Mouse (Mus musculus): Measurements from ENCODE around the gene Ppy. TPM values are rescaled to one million over a fixed set of nuclear protein-coding genes. Genes with fewer than 3 reads are reported as not detected.

The Ppy gene
- polyA plus RNA-seq, 1 experiment from 2014 or later = 3.9 TPM

GRCm38 (mm10) chr11:102096446-102096845, 4.7 kb downstream of the Ppy start:
- Histone ChIP-seq H3K9ac (ENCODE audit: low read depth, low read length) (no peak overlapping the region), H3K4me1 (ENCODE audit: control insufficient read depth, insufficient read depth, low read length) (0 out of 2 replicates have a peak, but pooled peaks cover 8% of the 10 kb centered on the region), H3K27ac (ENCODE audit: low read length) (no peak overlapping the region), H3K27me3 (replicated peaks; ENCODE audit: control insufficient read depth, insufficient read depth, low read length) (no peaks in the 10 kb centered on the region), H3K4me3 (ENCODE audit: low read length) (no peak overlapping the region; the same call in 1 of the 2 replicates), H3K9me3 (ENCODE audit: control insufficient read depth, low read length) (no peaks in the 10 kb centered on the region), H3K4me2 (ENCODE audit: low read depth, low read length) (peak overlapping the region; percentile 52), H3K36me3 (ENCODE audit: control insufficient read depth, insufficient read depth, low read length) (no peaks in the 10 kb centered on the region)
- peak; percentile 12 for ATAC-seq
- WGBS = 61% methylated on average over 5 of the region's 5 CpGs

- 0 out of 2 replicates have a peak, but pooled peaks cover 8% of the 10 kb centered on the region for H3K4me1 ChIP-seq (ENCODE audit: control insufficient read depth, insufficient read depth, low read length)
- H3K4me2 ChIP-seq (ENCODE audit: low read depth, low read length) = no peak overlapping the region
- no peaks in the 10 kb centered on the region for H3K36me3 ChIP-seq (ENCODE audit: control insufficient read depth, insufficient read depth, low read length)
- H3K9me3 ChIP-seq (ENCODE audit: control insufficient read depth, low read length) = no peaks in the 10 kb centered on the region
- 75% methylated on average over 3 of the region's 3 CpGs for WGBS
- ATAC-seq = no peak
- no peaks in the 10 kb centered on the region for H3K27me3 ChIP-seq (replicated peaks; ENCODE audit: control insufficient read depth, insufficient read depth, low read length)
- no peak overlapping the region for H3K27ac ChIP-seq (ENCODE audit: low read length)
- H3K4me3 ChIP-seq (ENCODE audit: low read length) = no peak overlapping the region
- H3K9ac ChIP-seq (ENCODE audit: low read depth, low read length) = no peak overlapping the region
Measured at GRCm38 (mm10) chr11:102095676-102096075, 5.4 kb downstream of the Ppy start.

GRCm38 (mm10) chr11:102089088-102089808, 11.9 kb downstream of the Ppy start:
- peaks cover 9% of the 10 kb centered on the region; the same call in 1 of the 2 replicates for H3K4me1 ChIP-seq (ENCODE audit: control insufficient read depth, insufficient read depth, low read length)
- peak overlapping the region; percentile 31 for H3K27ac ChIP-seq (ENCODE audit: low read length)
- ATAC-seq = peak; percentile 75
- no peaks in the 10 kb centered on the region for H3K9me3 ChIP-seq (ENCODE audit: control insufficient read depth, low read length)
- H3K4me2 ChIP-seq (ENCODE audit: low read depth, low read length) = peak overlapping the region; percentile 94
- H3K27me3 ChIP-seq (replicated peaks; ENCODE audit: control insufficient read depth, insufficient read depth, low read length) = no peaks in the 10 kb centered on the region
- no peaks in the 10 kb centered on the region for H3K36me3 ChIP-seq (ENCODE audit: control insufficient read depth, insufficient read depth, low read length)
- H3K4me3 ChIP-seq (ENCODE audit: low read length) = peak overlapping the region; percentile 66
- H3K9ac ChIP-seq (ENCODE audit: low read depth, low read length) = peak overlapping the region; percentile 69
- WGBS = 2% methylated on average over 20 of the region's 20 CpGs

GRCm38 (mm10) chr11:102087931-102088898, 12.9 kb downstream of the Ppy start, which contains the start of gene Mpp2:
TSS of gene Mpp2 (minus strand) at chr11:102088515.
- peaks cover 9% of the 10 kb centered on the region; the same call in 1 of the 2 replicates for H3K4me1 ChIP-seq (ENCODE audit: control insufficient read depth, insufficient read depth, low read length)

GRCm38 (mm10) chr11:102087081-102087751, 13.9 kb downstream of the Ppy start:
- H3K9ac ChIP-seq (ENCODE audit: low read depth, low read length) = peak overlapping the region; percentile 69
- WGBS = under 1% methylated on average over 39 of the region's 39 CpGs
- no peaks in the 10 kb centered on the region for H3K9me3 ChIP-seq (ENCODE audit: control insufficient read depth, low read length)
- H3K4me3 ChIP-seq (ENCODE audit: low read length) = peak overlapping the region; percentile 66
- H3K36me3 ChIP-seq (ENCODE audit: control insufficient read depth, insufficient read depth, low read length) = no peaks in the 10 kb centered on the region
- peak overlapping the region; percentile 63 for H3K27ac ChIP-seq (ENCODE audit: low read length)
- H3K4me1 ChIP-seq (ENCODE audit: control insufficient read depth, insufficient read depth, low read length) = peaks cover 12% of the 10 kb centered on the region; the same call in 1 of the 2 replicates
- peak; percentile 59 for ATAC-seq
- no peaks in the 10 kb centered on the region for H3K27me3 ChIP-seq (replicated peaks; ENCODE audit: control insufficient read depth, insufficient read depth, low read length)
- peak overlapping the region; percentile 94 for H3K4me2 ChIP-seq (ENCODE audit: low read depth, low read length)

More at GRCm38 (mm10) chr11:102087931-102088898, 12.9 kb downstream of the Ppy start, which contains the start of gene Mpp2:
- Histone ChIP-seq H3K9ac (ENCODE audit: low read depth, low read length) (peak within 1 kb of the TSS; percentile 69), H3K27me3 (replicated peaks; ENCODE audit: control insufficient read depth, insufficient read depth, low read length) (no peaks in the 10 kb centered on the region), H3K4me2 (ENCODE audit: low read depth, low read length) (peak within 1 kb of the TSS; percentile 94), H3K4me3 (ENCODE audit: low read length) (peak within 1 kb of the TSS; percentile 66), H3K9me3 (ENCODE audit: control insufficient read depth, low read length) (no peaks in the 10 kb centered on the region), H3K27ac (ENCODE audit: low read length) (peak within 1 kb of the TSS; percentile 63), H3K36me3 (ENCODE audit: control insufficient read depth, insufficient read depth, low read length) (no peaks in the 10 kb centered on the region)
- ATAC-seq = peak; percentile 73
- WGBS = under 1% methylated on average over 43 of the region's 49 CpGs

GRCm38 (mm10) chr11:102086331-102086730, 14.8 kb downstream of the Ppy start:
- WGBS = 25% methylated on average over 3 of the region's 3 CpGs
- H3K4me1 ChIP-seq (ENCODE audit: control insufficient read depth, insufficient read depth, low read length) = peaks cover 16% of the 10 kb centered on the region
- H3K27me3 ChIP-seq (replicated peaks; ENCODE audit: control insufficient read depth, insufficient read depth, low read length) = no peaks in the 10 kb centered on the region
- no peak overlapping the region for H3K27ac ChIP-seq (ENCODE audit: low read length)
- H3K4me2 ChIP-seq (ENCODE audit: low read depth, low read length) = no peak overlapping the region; the same call in 1 of the 2 replicates
- no peak for ATAC-seq
- H3K36me3 ChIP-seq (ENCODE audit: control insufficient read depth, insufficient read depth, low read length) = no peaks in the 10 kb centered on the region
- H3K9ac ChIP-seq (ENCODE audit: low read depth, low read length) = 0 out of 2 replicates have a peak overlapping the region, but pooled peaks have one; percentile 4
- no peak overlapping the region for H3K4me3 ChIP-seq (ENCODE audit: low read length)
- H3K9me3 ChIP-seq (ENCODE audit: control insufficient read depth, low read length) = no peaks in the 10 kb centered on the region

- H3K36me3 ChIP-seq (ENCODE audit: control insufficient read depth, insufficient read depth, low read length) = no peaks in the 10 kb centered on the region
- H3K9me3 ChIP-seq (ENCODE audit: control insufficient read depth, low read length) = no peaks in the 10 kb centered on the region
- WGBS = 63% methylated on average over 7 of the region's 7 CpGs
- H3K27me3 ChIP-seq (replicated peaks; ENCODE audit: control insufficient read depth, insufficient read depth, low read length) = no peaks in the 10 kb centered on the region
- peaks cover 14% of the 10 kb centered on the region for H3K4me1 ChIP-seq (ENCODE audit: control insufficient read depth, insufficient read depth, low read length)
- no peak overlapping the region for H3K9ac ChIP-seq (ENCODE audit: low read depth, low read length)
- no peak for ATAC-seq
- no peak overlapping the region for H3K4me3 ChIP-seq (ENCODE audit: low read length)
- no peak overlapping the region for H3K4me2 ChIP-seq (ENCODE audit: low read depth, low read length)
- H3K27ac ChIP-seq (ENCODE audit: low read length) = no peak overlapping the region
Measured at GRCm38 (mm10) chr11:102084159-102084558, 17.0 kb downstream of the Ppy start.

GRCm38 (mm10) chr11:102083193-102083592, 17.9 kb downstream of the Ppy start:
- no peak for ATAC-seq
- H3K4me2 ChIP-seq (ENCODE audit: low read depth, low read length) = no peak overlapping the region
- WGBS = 50% methylated on average over 4 of the region's 4 CpGs
- no peak overlapping the region for H3K27ac ChIP-seq (ENCODE audit: low read length)
- no peaks in the 10 kb centered on the region for H3K36me3 ChIP-seq (ENCODE audit: control insufficient read depth, insufficient read depth, low read length)
- no peaks in the 10 kb centered on the region for H3K9me3 ChIP-seq (ENCODE audit: control insufficient read depth, low read length)
- no peaks in the 10 kb centered on the region for H3K27me3 ChIP-seq (replicated peaks; ENCODE audit: control insufficient read depth, insufficient read depth, low read length)
- H3K4me1 ChIP-seq (ENCODE audit: control insufficient read depth, insufficient read depth, low read length) = peaks cover 13% of the 10 kb centered on the region
- H3K9ac ChIP-seq (ENCODE audit: low read depth, low read length) = no peak overlapping the region
- no peak overlapping the region for H3K4me3 ChIP-seq (ENCODE audit: low read length)
